Mouse (Mus musculus) heart, postnatal 14 days (tissue): ENCODE data around the gene Fbxl18. TPM values are rescaled to one million over a fixed set of nuclear protein-coding genes. Genes with fewer than 3 reads are reported as not detected.

Source experiments
- DNase-seq, 2 experiments: peaks; one replicate each; pipeline ENCODE4 v3.0.0; 2021 to 2022
- intact Hi-C: fragments of 180-260 bp; cut with DNase I; formaldehyde crosslinking; loops from one replicate; pipeline ENCODE4 v1.15.1; 2025
- total RNA-seq, 2 experiments: library from RNA; stranded (reverse); gene quantifications; 2 replicates each; pipeline ENCODE4 v1.2.3; 2021

Fbxl18 gene
- total RNA-seq, 2 experiments from 2014 or later = 7.1 to 7.7 TPM

DNA sequence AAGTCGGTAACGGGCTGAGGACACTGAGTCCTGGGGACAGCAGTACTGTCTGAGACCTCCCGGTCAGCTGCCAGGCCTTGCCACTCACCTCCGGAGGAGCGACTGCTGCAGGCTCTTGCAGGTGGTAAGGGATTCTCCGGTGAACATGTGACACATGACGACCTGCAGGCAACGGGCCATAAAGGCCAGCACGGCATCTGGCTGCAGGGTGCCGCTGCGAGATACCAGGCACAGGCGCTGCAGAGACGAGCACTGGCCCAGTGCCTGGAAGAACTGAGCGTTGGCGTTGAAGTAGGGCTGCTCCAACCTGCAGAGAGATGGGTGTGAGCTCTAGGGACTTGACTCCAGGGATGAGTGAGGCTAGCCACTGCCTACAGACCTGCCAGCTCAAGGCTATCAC is 16.7 kb downstream of the Fbxl18 start:
- intact Hi-C loops = loop anchor here (2.0 kb wide), 2 partner anchors 160 to 188 kb away; no protein-coding TSS in a partner anchor
- DNase-seq = no peak

- intact Hi-C loops = loop anchor here (1.0 to 2.0 kb wide), 4 partner anchors 107 to 189 kb away; no protein-coding TSS in a partner anchor
These were observed 17.6 kb downstream of the Fbxl18 start for GRCm38 (mm10) chr5:142877337-142878280.

GRCm38 (mm10) chr5:142876896-142877295 is 18.3 kb downstream of the Fbxl18 start:
- intact Hi-C loops = loop anchor here (1.0 kb wide), 2 partner anchors 107 to 155 kb away; no protein-coding TSS in a partner anchor
- no peak for DNase-seq

More at GRCm38 (mm10) chr5:142877337-142878280, 17.6 kb downstream of the Fbxl18 start:
- DNase-seq = peak; percentile 90 to 96

DNA sequence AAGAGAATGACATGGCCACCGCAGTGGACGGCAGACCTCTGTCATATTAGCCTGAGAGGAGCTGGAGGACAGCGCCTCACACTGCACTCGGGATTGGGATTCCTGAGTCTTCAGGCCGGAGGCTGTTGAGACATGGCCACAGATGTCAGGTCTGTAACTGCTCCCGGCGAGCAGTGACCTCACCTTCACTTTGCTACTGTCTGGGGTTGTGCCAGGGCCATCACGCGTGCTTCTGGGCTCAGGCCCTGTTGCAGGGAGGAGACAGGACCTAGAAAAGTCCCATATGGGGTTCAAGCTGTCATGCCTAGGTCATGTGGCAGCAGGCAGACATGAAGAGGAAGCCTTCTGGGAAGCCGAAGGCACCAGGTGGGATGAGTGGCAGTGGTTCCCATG is 19.7 kb downstream of the Fbxl18 start:
- DNase-seq = no peak
- intact Hi-C loops = no loop called here

- no peak for DNase-seq
- intact Hi-C loops = no loop called here
These were observed 20.3 kb downstream of the Fbxl18 start for GRCm38 (mm10) chr5:142874791-142875512.

- intact Hi-C loops = no loop called here
- no peak for DNase-seq
These were observed 21.5 kb downstream of the Fbxl18 start for GRCm38 (mm10) chr5:142873718-142874117.

- intact Hi-C loops = no loop called here
- no peak for DNase-seq
These were observed 23.5 kb downstream of the Fbxl18 start for GRCm38 (mm10) chr5:142871765-142872164.

DNA sequence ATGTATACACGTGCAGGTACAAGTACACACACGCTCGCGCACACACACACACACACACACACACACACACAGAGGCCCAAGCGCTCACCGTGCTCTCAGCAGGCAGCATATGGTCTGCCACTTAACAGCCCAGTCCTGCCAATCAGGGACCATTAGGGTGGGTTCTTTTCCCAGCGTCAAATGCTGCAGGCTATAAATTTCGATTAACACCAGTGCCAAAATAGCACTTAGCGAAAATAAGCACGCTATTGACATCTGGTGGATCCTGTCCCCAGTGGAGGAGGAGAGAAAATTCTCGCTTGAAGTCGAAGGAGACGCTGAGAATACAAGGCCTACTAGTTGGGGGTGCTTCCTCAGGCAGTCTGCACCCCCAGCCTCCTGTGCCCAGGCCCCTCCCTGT is 25.8 kb downstream of the Fbxl18 start:
- no peak for DNase-seq
- intact Hi-C loops = no loop called here

- intact Hi-C loops = no loop called here
These were observed 37.4 kb downstream of the Fbxl18 start for GRCm38 (mm10) chr5:142857763-142858229.

DNA sequence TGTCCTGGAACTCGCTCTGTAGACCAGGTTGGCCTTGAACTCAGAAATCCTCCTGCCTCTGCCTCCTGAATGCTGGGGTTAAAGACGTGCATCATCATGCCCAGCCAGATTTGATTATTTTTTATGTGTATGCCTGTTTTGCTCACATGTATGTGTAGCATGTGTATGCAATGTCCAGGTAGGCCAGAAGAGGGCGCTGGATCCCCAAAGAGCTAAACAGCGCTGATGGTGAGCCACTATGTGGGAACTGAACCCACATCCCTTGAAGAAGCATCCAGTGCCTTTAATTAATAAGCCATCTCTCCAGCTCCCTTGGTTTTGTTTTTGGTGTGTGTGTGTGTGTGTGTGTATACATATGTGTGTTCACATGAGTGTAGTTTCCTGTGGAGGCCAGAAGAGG is 38.8 kb downstream of the Fbxl18 start:
- no peak for DNase-seq
- intact Hi-C loops = no loop called here

More at GRCm38 (mm10) chr5:142857763-142858229, 37.4 kb downstream of the Fbxl18 start:
- peak in 1 of 2 experiments; percentile 46 for DNase-seq

GRCm38 (mm10) chr5:142854877-142855276 is 40.3 kb downstream of the Fbxl18 start:
- DNase-seq = peak; percentile 33 to 61

GRCm38 (mm10) chr5:142853585-142853984 is 41.6 kb downstream of the Fbxl18 start:
- intact Hi-C loops = no loop called here
- no peak for DNase-seq

More at GRCm38 (mm10) chr5:142854877-142855276, 40.3 kb downstream of the Fbxl18 start:
- intact Hi-C loops = no loop called here

DNA sequence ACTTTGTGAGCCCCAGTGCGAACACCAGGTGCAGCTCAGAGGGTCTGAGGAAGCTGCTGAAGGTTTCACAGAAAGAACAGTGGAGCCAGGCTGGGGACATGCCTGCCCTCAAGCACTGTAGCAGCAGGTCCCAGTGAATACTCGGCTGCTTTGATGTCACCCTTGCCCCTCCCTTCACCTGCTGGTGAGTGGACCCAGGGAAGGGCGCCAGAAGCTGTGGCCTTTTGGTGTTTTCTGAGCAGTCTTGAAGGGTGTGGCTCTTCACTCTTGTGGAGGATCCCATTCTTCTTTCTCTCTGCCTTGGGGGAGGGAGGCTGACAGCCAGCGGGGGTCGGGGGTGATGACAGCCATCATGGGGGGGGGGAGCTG is 43.6 kb downstream of the Fbxl18 start:
- intact Hi-C loops = no loop called here

DNA sequence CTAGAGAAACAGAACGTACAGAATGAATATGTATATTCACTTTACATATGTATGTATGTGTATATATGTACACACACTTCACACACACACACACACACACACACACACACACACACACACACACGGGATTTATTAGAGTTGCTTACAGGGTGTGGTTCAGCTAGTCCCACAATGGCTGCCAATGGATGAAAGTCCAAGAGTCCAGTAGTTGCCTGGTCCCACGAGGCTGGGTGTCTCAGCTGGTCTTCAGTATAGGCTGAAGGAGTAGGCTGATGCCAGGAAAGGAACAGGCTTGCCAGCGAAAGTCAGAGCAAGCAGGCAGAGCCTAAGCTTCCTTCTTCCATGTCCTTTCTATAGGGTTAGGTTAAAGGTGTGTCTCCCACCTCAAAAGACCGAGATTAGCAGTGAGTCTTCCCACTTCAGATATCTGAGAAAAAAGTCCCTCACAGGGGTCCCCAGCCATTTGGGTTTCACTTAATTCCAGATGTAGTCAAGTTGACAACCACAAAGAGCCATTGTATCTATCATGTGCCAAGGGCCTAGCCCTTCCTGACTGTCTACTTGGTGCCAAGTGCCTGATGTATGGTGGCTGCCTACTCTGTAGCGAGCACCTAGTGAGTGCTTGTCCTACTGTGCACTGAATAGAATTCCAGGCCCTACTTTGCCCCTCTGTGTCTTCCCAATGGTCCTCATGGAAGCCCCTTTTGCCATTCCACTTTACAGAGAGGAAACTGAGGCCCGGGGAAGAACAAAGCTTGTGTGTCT is 44.1 kb downstream of the Fbxl18 start:
- intact Hi-C loops = no loop called here

More for the DNA sequence above, 43.6 kb downstream of the Fbxl18 start:
- DNase-seq = no peak

GRCm38 (mm10) chr5:142850476-142850875 is 44.7 kb downstream of the Fbxl18 start:
- intact Hi-C loops = no loop called here
- DNase-seq = no peak

More for the DNA sequence above, 44.1 kb downstream of the Fbxl18 start:
- no peak for DNase-seq

GRCm38 (mm10) chr5:142848911-142849310 is 46.3 kb downstream of the Fbxl18 start:
- intact Hi-C loops = no loop called here

DNA sequence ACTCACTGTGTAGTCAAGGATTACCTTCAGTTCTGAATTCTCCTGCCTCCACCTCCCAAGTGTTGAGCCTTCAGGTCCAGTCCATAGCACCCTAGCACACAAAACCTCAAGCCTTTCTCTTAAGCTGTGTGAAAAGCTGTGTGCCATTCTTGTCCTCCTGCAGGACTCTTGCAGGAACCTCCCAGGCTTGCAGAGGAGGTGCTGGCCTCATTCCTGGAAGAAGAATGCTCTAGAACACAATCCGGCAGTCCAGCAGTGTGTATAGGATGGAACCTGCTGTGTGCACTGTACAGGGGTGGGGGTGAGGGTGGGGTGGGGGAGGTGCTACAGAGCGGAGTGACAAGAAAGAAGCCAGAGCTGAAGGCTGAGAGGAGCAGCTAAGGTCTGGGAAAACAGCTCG is 47.1 kb downstream of the Fbxl18 start:
- no peak for DNase-seq
- intact Hi-C loops = no loop called here

More at GRCm38 (mm10) chr5:142848911-142849310, 46.3 kb downstream of the Fbxl18 start:
- DNase-seq = no peak

- intact Hi-C loops = loop anchor here (5.0 kb wide), 1 partner anchor 122 kb away; no protein-coding TSS in a partner anchor
- no peak for DNase-seq
These were observed 50.8 kb downstream of the Fbxl18 start for GRCm38 (mm10) chr5:142844467-142844866.

DNA sequence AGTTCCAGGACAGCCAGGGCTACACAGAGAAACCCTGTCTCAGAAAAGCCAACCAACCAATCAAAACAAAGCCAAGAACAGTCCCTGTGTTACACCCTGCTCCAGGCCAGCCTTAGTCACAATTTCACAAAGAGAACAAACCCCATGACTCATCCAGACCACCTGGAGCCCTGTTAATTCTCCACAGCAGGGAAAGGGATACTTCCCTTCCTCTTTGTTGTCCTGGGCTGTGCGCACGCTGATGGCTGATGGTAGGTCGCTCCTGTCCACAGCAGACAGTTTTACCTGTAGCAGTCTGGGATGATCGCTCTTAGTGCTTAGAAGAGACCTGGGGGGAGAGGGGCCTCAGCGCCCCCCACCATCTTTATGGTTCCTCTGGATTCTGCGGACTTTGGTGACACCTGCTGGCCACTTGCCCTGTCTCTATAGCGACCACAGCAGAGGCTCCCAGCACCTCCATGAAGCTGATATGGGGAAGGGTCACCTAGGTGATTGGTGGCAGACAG is 53.0 kb downstream of the Fbxl18 start:
- DNase-seq = peak; percentile 39 to 43
- intact Hi-C loops = loop anchor here (1.0 to 5.0 kb wide), 2 partner anchors 74 to 120 kb away; no protein-coding TSS in a partner anchor
